Mouse (Mus musculus) kidney, adult 2 months (tissue): ENCODE measurements around the gene Spata5.

Experiments used
- CTCF ChIP-seq: fragments of 200-500 bp; conservative IDR thresholded peaks from 2 replicates; pipeline ENCODE4 v1.5.1; 2011; ENCODE audit warnings: low read depth, mild to moderate bottlenecking, control low read depth, low read length, moderate library complexity, mixed read lengths; ENCODE audit not compliant: insufficient read depth, insufficient read length
- POLR2A ChIP-seq: fragments of 200-500 bp; IDR thresholded peaks from one replicate; pipeline ENCODE4 v1.6.1; 2011; ENCODE audit warnings: low read depth, low read length, control low read depth

- TF ChIP-seq CTCF (peak; percentile 48), POLR2A (no peak)
Observed at GRCm38 (mm10) chr3:37515485-37515884, 95.8 kb downstream of the Spata5 start.
